Mouse (Mus musculus): ENCODE data around the gene Ncaph.

GRCm38 (mm10) chr2:127182598-127183381 is 49.0 kb upstream of the Ncaph start:
- TF ChIP-seq CTCF (IDR thresholded peaks at IDR 0.05; ENCODE audit: borderline replicate concordance, extremely low read depth, insufficient read depth, insufficient read length) (no peak), POLR2A (IDR thresholded peaks at IDR 0.05; ENCODE audit: borderline replicate concordance, extremely low read depth, insufficient read depth, insufficient read length, poor library complexity, severe bottlenecking) (peak; percentile 71; the same call in 1 of the 2 replicates)

Data from brain, embryonic 14.5 days (tissue).